Mouse (Mus musculus): ENCODE results near the gene Tcf7l1. TPM values are rescaled to one million over a fixed set of nuclear protein-coding genes. Genes with fewer than 3 reads are reported as not detected.

Gene Tcf7l1
- polyA plus RNA-seq, 1 experiment from 2014 or later, result 26.5 TPM

DNA sequence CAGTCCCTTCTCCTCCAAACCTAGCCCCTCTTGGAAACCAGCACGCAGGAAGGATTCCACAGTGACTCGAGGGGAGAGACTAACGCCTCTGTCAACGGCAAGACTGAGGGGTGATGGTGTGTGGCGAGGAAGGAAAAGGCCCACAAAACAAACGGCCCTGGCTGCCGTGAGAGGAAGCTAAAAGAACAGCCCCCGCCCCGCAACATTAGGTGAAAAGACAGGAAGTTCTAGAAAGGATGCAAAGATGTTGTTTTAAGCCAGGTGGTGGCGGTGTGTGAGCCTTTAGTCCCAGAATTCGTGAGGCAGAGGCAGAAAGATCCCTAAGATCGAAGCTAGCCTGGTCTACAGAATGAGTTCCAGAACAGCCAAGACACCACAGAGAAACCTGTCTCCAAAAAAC, 43.3 kb downstream of the Tcf7l1 start:
- H3K27me3 ChIP-seq (replicated peaks; ENCODE audit: control insufficient read depth, insufficient read depth, low read length), result no peaks in the 10 kb centered on the region
- ATAC-seq (replicated peaks; ENCODE audit: low FRiP score, low TSS enrichment, low read depth) (no peak), DNase-seq (ENCODE audit: low spot score) (no peak)
- peaks cover 72% of the 10 kb centered on the region for H3K4me1 ChIP-seq (replicated peaks; ENCODE audit: control insufficient read depth, insufficient read depth, low read length)
- H3K27ac ChIP-seq (ENCODE audit: low read depth), result no peak overlapping the region
- H3K9me3 ChIP-seq (ENCODE audit: control insufficient read depth, low read length), result no peaks in the 10 kb centered on the region
- no peak overlapping the region for H3K9ac ChIP-seq (ENCODE audit: low read length)
- no peak overlapping the region for H3K4me3 ChIP-seq (ENCODE audit: low read depth, low read length)
- 50% methylated on average over 12 of the region's 12 CpGs for WGBS
- no peak overlapping the region for H3K4me2 ChIP-seq (ENCODE audit: low read length)
- H3K36me3 ChIP-seq (ENCODE audit: control insufficient read depth, insufficient read depth, low read length), result no peaks in the 10 kb centered on the region

DNA sequence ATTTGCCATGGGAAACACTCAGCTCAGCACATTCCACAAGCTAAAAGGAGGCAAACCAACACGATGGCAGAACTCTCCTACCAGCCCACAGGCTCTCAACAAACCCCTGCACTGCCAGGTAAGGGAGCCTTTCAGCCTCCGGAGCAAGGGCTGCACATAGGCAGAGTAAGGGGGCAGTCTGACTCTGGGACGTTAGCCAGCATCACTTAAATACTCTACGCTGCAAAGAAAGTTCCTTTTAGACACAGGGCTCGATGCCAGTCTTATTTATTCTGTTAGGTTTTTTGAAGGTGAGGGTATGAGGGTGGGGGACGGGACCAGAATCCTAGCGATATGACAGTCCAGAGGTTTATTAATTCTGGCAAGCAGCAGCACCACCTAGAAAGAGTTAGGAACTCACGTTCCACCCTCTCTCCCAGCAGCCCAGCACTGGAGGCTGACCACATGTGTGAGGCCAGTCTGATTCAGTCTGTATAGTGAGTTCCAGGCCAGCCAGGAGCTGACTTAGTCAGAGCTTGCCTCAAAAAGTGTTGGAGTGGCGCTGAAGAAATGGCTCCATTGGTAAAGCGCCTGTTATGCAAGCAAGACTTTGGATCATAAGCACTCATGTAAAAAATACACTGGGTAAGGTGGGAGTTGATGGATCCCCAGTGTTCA, 44.8 kb downstream of the Tcf7l1 start:
- Histone ChIP-seq H3K36me3 (ENCODE audit: control insufficient read depth, insufficient read depth, low read length) (no peaks in the 10 kb centered on the region), H3K4me1 (replicated peaks; ENCODE audit: control insufficient read depth, insufficient read depth, low read length) (peaks cover 77% of the 10 kb centered on the region), H3K27me3 (replicated peaks; ENCODE audit: control insufficient read depth, insufficient read depth, low read length) (no peaks in the 10 kb centered on the region), H3K4me2 (ENCODE audit: low read length) (no peak overlapping the region), H3K9me3 (ENCODE audit: control insufficient read depth, low read length) (no peaks in the 10 kb centered on the region), H3K9ac (ENCODE audit: low read length) (no peak overlapping the region), H3K4me3 (ENCODE audit: low read depth, low read length) (no peak overlapping the region), H3K27ac (ENCODE audit: low read depth) (no peak overlapping the region)
- 51% methylated on average over 10 of the region's 10 CpGs for WGBS
- ATAC-seq (replicated peaks; ENCODE audit: low FRiP score, low TSS enrichment, low read depth) (no peak), DNase-seq (ENCODE audit: low spot score) (no peak)

DNA sequence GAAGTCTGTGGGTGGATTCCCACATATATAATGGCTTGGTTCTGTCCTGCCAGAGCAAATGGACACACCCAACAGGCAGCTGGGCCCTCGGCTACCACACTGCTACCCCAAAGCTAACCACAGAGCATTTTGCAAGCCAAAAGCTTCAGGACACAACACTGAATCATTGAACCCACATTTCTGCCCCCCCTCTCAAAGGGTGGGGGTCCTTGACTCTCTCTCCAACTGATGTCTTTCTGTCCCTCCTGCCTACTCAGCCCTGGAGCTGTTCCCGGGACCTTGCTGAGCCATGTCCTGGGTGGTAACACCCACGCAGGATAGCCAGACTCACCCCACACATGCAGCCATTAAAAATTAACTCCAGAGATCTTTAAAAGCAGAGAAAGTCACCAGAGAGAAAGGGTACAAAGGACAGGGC, 45.4 kb downstream of the Tcf7l1 start:
- no peak overlapping the region for H3K9ac ChIP-seq (ENCODE audit: low read length)
- H3K27me3 ChIP-seq (replicated peaks; ENCODE audit: control insufficient read depth, insufficient read depth, low read length), result no peaks in the 10 kb centered on the region
- no peak overlapping the region for H3K27ac ChIP-seq (ENCODE audit: low read depth)
- ATAC-seq (replicated peaks; ENCODE audit: low FRiP score, low TSS enrichment, low read depth) (no peak), DNase-seq (ENCODE audit: low spot score) (no peak)
- peaks cover 70% of the 10 kb centered on the region for H3K4me1 ChIP-seq (replicated peaks; ENCODE audit: control insufficient read depth, insufficient read depth, low read length)
- 54% methylated on average over 3 of the region's 3 CpGs for WGBS
- no peaks in the 10 kb centered on the region for H3K36me3 ChIP-seq (ENCODE audit: control insufficient read depth, insufficient read depth, low read length)
- H3K4me3 ChIP-seq (ENCODE audit: low read depth, low read length), result no peak overlapping the region
- H3K4me2 ChIP-seq (ENCODE audit: low read length), result no peak overlapping the region
- no peaks in the 10 kb centered on the region for H3K9me3 ChIP-seq (ENCODE audit: control insufficient read depth, low read length)

DNA sequence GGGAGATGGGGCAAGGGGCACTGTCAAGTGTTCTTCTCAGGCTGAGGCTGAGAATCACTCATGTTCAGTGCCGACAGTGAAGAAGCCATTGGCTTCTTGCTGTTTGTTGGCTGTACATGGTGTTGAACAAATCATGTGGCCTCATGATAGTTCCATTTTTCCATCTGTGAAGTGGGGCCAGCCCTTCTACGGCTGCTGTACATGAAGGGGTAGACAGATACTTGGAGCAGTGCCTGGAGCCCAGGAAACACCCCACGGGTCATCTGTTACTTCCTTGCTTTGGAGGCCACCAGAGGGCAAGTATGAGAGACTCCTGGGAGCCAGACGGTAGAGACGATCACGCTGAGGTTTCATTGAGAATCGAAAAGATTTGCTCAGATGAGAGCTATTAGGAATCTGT, 46.7 kb downstream of the Tcf7l1 start:
- H3K4me2 ChIP-seq (ENCODE audit: low read length), result no peak overlapping the region
- H3K27ac ChIP-seq (ENCODE audit: low read depth), result no peak overlapping the region
- peaks cover 58% of the 10 kb centered on the region for H3K4me1 ChIP-seq (replicated peaks; ENCODE audit: control insufficient read depth, insufficient read depth, low read length)
- whole genome bisulfite sequencing, result 63% methylated on average over 7 of the region's 7 CpGs
- H3K4me3 ChIP-seq (ENCODE audit: low read depth, low read length), result no peak overlapping the region
- no peaks in the 10 kb centered on the region for H3K9me3 ChIP-seq (ENCODE audit: control insufficient read depth, low read length)
- H3K36me3 ChIP-seq (ENCODE audit: control insufficient read depth, insufficient read depth, low read length), result no peaks in the 10 kb centered on the region
- H3K27me3 ChIP-seq (replicated peaks; ENCODE audit: control insufficient read depth, insufficient read depth, low read length), result no peaks in the 10 kb centered on the region
- DNase-seq (ENCODE audit: low spot score) (no peak), ATAC-seq (replicated peaks; ENCODE audit: low FRiP score, low TSS enrichment, low read depth) (no peak)
- H3K9ac ChIP-seq (ENCODE audit: low read length), result no peak overlapping the region

DNA sequence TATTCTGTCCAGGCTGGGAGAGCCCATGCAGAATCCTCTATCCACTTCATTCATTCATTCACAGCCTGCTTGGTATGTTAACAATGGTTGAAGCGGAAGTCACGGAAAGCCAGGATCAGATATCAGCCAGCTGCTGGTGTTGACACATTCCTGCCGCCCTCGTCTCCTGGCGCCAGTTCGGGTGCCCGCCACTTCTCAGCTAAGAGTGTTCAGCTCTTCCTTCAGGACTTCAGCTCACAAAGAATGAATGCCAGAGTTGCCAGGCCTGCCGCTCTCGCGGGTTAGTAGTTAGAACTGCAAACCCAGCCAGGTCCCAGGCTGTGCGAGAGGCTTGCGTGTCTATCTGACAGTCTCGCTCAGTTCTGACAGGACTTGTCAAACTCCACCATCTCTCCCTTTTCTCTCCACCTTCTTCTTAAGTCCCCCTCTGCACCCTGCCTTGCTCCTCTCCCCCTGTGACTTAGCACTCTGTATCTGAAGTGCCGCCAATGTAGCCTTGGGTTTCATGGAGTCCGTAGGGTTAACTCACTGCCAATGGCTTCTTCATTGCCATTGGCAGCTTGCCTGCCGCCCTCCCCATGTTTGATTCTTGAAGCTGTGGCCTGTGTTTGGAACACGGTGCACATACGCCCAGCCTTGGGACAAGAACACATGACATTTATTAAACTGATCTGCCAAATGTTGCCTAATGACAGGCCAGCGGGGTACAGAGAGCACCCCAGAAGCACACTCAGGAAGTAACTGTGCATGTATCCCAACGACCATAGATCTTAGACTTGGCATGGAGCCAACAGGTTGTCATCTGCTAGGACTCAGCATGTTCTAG, 48.2 kb downstream of the Tcf7l1 start:
- peaks cover 44% of the 10 kb centered on the region for H3K4me1 ChIP-seq (replicated peaks; ENCODE audit: control insufficient read depth, insufficient read depth, low read length)
- 42% methylated on average over 20 of the region's 20 CpGs for WGBS
- peak overlapping the region; percentile 33; the same call in 1 of the 2 replicates for H3K27ac ChIP-seq (ENCODE audit: low read depth)
- no peak overlapping the region for H3K9ac ChIP-seq (ENCODE audit: low read length)
- ATAC-seq (replicated peaks; ENCODE audit: low FRiP score, low TSS enrichment, low read depth) (0 out of 2 replicates have a peak, but pooled peaks have one; percentile 9), DNase-seq (ENCODE audit: low spot score) (peak; percentile 68)
- no peaks in the 10 kb centered on the region for H3K27me3 ChIP-seq (replicated peaks; ENCODE audit: control insufficient read depth, insufficient read depth, low read length)
- H3K36me3 ChIP-seq (ENCODE audit: control insufficient read depth, insufficient read depth, low read length), result no peaks in the 10 kb centered on the region
- no peak overlapping the region; the same call in 1 of the 2 replicates for H3K4me2 ChIP-seq (ENCODE audit: low read length)
- H3K4me3 ChIP-seq (ENCODE audit: low read depth, low read length), result no peak overlapping the region
- H3K9me3 ChIP-seq (ENCODE audit: control insufficient read depth, low read length), result no peaks in the 10 kb centered on the region

DNA sequence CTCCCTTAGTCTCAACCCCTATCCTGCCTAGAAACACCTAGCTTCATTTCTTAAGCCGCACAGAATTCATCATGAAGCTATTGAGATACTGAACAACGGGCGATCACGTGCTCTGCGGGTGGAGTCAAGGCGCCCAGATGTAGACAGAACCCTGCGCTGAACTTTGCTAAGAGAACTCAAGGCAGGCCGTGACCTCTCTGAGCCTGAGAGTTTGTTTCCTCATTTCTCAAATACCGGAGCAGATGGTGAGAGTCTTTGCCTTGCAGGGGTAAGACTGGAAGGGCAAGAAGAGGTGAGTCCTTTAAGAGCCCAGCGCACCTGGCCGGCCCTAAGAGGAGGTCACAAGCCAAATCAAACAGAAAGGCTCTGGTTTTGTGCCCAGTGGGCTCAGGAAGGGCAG, 52.2 kb downstream of the Tcf7l1 start:
- Histone ChIP-seq H3K9ac (ENCODE audit: low read length) (no peak overlapping the region), H3K4me1 (replicated peaks; ENCODE audit: control insufficient read depth, insufficient read depth, low read length) (peaks cover 24% of the 10 kb centered on the region), H3K27ac (ENCODE audit: low read depth) (no peak overlapping the region), H3K4me2 (ENCODE audit: low read length) (no peak overlapping the region), H3K9me3 (ENCODE audit: control insufficient read depth, low read length) (no peaks in the 10 kb centered on the region), H3K4me3 (ENCODE audit: low read depth, low read length) (no peak overlapping the region), H3K27me3 (replicated peaks; ENCODE audit: control insufficient read depth, insufficient read depth, low read length) (no peaks in the 10 kb centered on the region), H3K36me3 (ENCODE audit: control insufficient read depth, insufficient read depth, low read length) (no peaks in the 10 kb centered on the region)
- no peak for DNase-seq (ENCODE audit: low spot score)
- no peak for ATAC-seq (replicated peaks; ENCODE audit: low FRiP score, low TSS enrichment, low read depth)
- 77% methylated on average over 11 of the region's 11 CpGs for WGBS

DNA sequence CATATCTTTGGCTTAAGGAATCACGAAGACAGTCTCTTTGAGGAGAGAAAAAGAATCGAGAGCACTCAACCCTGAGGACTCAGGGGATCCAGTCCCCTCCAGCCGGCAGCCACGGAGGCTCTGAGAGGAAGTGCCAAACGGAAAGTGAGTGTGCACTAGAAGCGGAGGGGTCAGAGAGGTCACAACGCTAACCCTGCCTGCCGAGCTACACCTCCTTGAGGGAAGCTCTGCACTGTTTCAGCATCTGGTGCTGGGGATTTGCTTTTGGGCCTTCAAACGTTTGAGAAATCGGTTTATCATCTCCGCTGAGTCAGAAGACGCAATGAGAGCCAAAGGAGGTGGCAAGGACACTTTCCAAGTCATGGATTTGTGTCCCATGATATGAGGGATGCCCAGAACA, 53.8 kb downstream of the Tcf7l1 start:
- DNase-seq (ENCODE audit: low spot score) (no peak), ATAC-seq (replicated peaks; ENCODE audit: low FRiP score, low TSS enrichment, low read depth) (no peak)
- Histone ChIP-seq H3K9me3 (ENCODE audit: control insufficient read depth, low read length) (no peaks in the 10 kb centered on the region), H3K4me1 (replicated peaks; ENCODE audit: control insufficient read depth, insufficient read depth, low read length) (peaks cover 8% of the 10 kb centered on the region), H3K36me3 (ENCODE audit: control insufficient read depth, insufficient read depth, low read length) (no peaks in the 10 kb centered on the region), H3K27ac (ENCODE audit: low read depth) (no peak overlapping the region), H3K27me3 (replicated peaks; ENCODE audit: control insufficient read depth, insufficient read depth, low read length) (no peaks in the 10 kb centered on the region), H3K9ac (ENCODE audit: low read length) (no peak overlapping the region), H3K4me3 (ENCODE audit: low read depth, low read length) (no peak overlapping the region), H3K4me2 (ENCODE audit: low read length) (no peak overlapping the region)
- 19% methylated on average over 12 of the region's 12 CpGs for WGBS

DNA sequence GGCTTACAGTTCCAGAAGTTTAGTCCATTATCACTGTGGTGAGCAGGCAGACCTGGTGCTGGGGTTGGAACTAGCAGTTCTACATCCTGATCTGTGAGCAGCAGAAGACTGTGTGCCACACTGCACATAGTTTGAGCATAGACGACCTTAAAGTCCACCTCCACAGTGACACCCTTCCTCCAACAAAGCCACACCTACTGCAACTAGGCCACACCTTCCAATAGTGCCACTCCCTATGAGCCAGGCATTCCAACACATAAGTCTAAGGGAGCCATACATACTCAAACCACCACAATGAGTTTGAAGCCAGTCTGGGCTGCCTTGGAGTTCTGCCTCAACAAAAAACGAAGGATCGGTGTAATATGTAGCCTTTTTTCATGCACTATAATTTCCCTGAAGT, 55.7 kb downstream of the Tcf7l1 start:
- H3K27ac ChIP-seq (ENCODE audit: low read depth), result no peak overlapping the region
- no peak overlapping the region for H3K4me3 ChIP-seq (ENCODE audit: low read depth, low read length)
- H3K4me2 ChIP-seq (ENCODE audit: low read length), result no peak overlapping the region
- H3K9ac ChIP-seq (ENCODE audit: low read length), result no peak overlapping the region
- ATAC-seq (replicated peaks; ENCODE audit: low FRiP score, low TSS enrichment, low read depth) (0 out of 2 replicates have a peak, but pooled peaks have one; percentile 25), DNase-seq (ENCODE audit: low spot score) (no peak)
- H3K36me3 ChIP-seq (ENCODE audit: control insufficient read depth, insufficient read depth, low read length), result no peaks in the 10 kb centered on the region
- H3K4me1 ChIP-seq (replicated peaks; ENCODE audit: control insufficient read depth, insufficient read depth, low read length), result peaks cover 7% of the 10 kb centered on the region
- H3K9me3 ChIP-seq (ENCODE audit: control insufficient read depth, low read length), result no peaks in the 10 kb centered on the region
- WGBS, result 92% methylated on average over 3 of the region's 3 CpGs
- no peaks in the 10 kb centered on the region for H3K27me3 ChIP-seq (replicated peaks; ENCODE audit: control insufficient read depth, insufficient read depth, low read length)

All from intestine, embryonic 14.5 days (tissue).